Mouse (Mus musculus) G1E (cell line): ENCODE data around the gene Fam216a. TPM values are rescaled to one million over a fixed set of nuclear protein-coding genes. Genes with fewer than 3 reads are reported as not detected.
A peak's percentile ranks its signal among the peaks of the same experiment; 100 is the strongest.

Source experiments
- ATAC-seq: 2 replicates; pipeline ENCODE4 v1.8.0; 2016; ENCODE audit warnings: mild to moderate bottlenecking; ENCODE audit not compliant: insufficient number of reproducible peaks, poor library complexity, low FRiP score, severe bottlenecking; ENCODE audit errors: extremely low read depth
- DNase-seq: peaks from one replicate; pipeline ENCODE4 v3.0.0; 2012; ENCODE audit warnings: low spot score
- H3K27me3 ChIP-seq: 2 replicates; pipeline ENCODE4 v1.6.1; 2012; ENCODE audit warnings: mild to moderate bottlenecking, low read length, inconsistent platforms; ENCODE audit not compliant: insufficient read depth
- H3K36me3 ChIP-seq: replicated peaks from 2 replicates; pipeline ENCODE3; 2012; ENCODE audit warnings: mild to moderate bottlenecking, inconsistent platforms
- H3K4me1 ChIP-seq: 2 replicates; pipeline ENCODE4 v1.6.1; 2012; ENCODE audit warnings: low read depth, low read length, inconsistent platforms, mixed read lengths; ENCODE audit not compliant: insufficient read depth
- H3K4me3 ChIP-seq: 2 replicates; pipeline ENCODE4 v1.5.1; 2012; ENCODE audit warnings: low read depth, mild to moderate bottlenecking, inconsistent platforms, low read length, moderate library complexity, mixed read lengths
- H3K9me3 ChIP-seq: replicated peaks from 2 replicates; pipeline ENCODE4 v1.6.1; 2012; ENCODE audit warnings: inconsistent platforms
- CTCF ChIP-seq: IDR thresholded peaks from 2 replicates; pipeline ENCODE4 v1.5.1; 2012; ENCODE audit warnings: low read depth, low read length, inconsistent platforms, mixed read lengths
- GATA1 ChIP-seq: IDR thresholded peaks from 2 replicates; pipeline ENCODE4 v1.6.1; 2012; ENCODE audit warnings: borderline replicate concordance, low read length, inconsistent platforms, mixed read lengths
- GATA2 ChIP-seq: IDR thresholded peaks from 2 replicates; pipeline ENCODE4 v1.6.1; 2012; ENCODE audit warnings: low read depth, low read length, inconsistent platforms, borderline replicate concordance
- POLR2AphosphoS5 ChIP-seq: IDR thresholded peaks from 2 replicates; pipeline ENCODE4 v1.6.1; 2012; ENCODE audit warnings: low read depth, low read length, inconsistent platforms; ENCODE audit not compliant: insufficient replicate concordance
- TAL1 ChIP-seq: conservative IDR thresholded peaks from 2 replicates; pipeline ENCODE4 v1.6.1; 2012; ENCODE audit warnings: low read depth, low read length, inconsistent platforms, mixed read lengths
- polyA plus RNA-seq: library from polyadenylated mRNA; stranded (reverse); fragments of >175 nt; gene quantifications from 2 replicates; pipeline ENCODE4 v1.2.3, GENCODE M21; 2012
- total RNA-seq, 2 experiments: library from RNA; stranded (forward) in 1 of 2; stranded (reverse) in 1 of 2; fragments of 200-1000 nt in 1 of 2; fragments of >200 nt in 1 of 2; fragmentation: Nextera tagmentation in 1 of 2; gene quantifications; 2 replicates each; pipeline ENCODE4 v1.2.3; 2014 to 2017

The Fam216a gene
- total and polyA plus RNA-seq, 3 experiments, result 46.5 to 69.9 (median 53.4) TPM

DNA sequence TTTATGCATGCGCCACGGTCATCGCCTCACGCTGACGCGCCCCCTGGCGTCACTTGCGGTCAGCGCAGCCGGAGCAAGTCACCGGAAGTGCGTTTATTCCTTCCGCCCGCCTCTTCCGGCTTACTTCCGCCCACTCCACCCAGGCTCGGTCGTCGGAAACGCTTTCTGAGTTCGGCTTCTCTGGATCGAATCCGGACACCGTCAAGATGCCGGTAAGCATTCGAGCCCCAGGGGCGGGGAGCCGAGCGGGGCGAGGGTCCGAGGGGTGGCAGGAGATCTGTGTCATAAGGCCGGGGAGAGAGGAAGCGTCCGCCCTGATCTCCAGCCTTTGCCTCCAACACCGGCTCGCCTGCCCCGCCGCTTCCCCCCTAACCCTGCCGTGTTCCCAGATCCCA lies 19.6 kb upstream of the Fam216a start, which contains the start of gene Arpc3:
Arpc3 (plus strand) TSS at position 93 of the 395 bp plus-strand sequence.
- no peak for TF ChIP-seq GATA2
- TF ChIP-seq TAL1, result no peak
- peak; percentile 73 for TF ChIP-seq CTCF
- TF ChIP-seq POLR2AphosphoS5, result no peak
- no peak for TF ChIP-seq GATA1
- Histone ChIP-seq H3K9me3 (no peaks in the 10 kb centered on the region), H3K27me3 (no peaks in the 10 kb centered on the region), H3K4me3 (peak within 1 kb of the TSS; percentile 94), H3K36me3 (peaks cover 47% of the 10 kb centered on the region), H3K4me1 (peaks cover 23% of the 10 kb centered on the region)
- DNase-seq (peak; percentile 71), ATAC-seq (peak; percentile 89)

GRCm38 (mm10) chr5:122391178-122391785 lies 19.1 kb upstream of the Fam216a start:
- Histone ChIP-seq H3K27me3 (no peaks in the 10 kb centered on the region), H3K4me3 (peak overlapping the region; percentile 94; the same call in 1 of the 2 replicates), H3K4me1 (peaks cover 23% of the 10 kb centered on the region), H3K36me3 (peaks cover 42% of the 10 kb centered on the region), H3K9me3 (no peaks in the 10 kb centered on the region)
- TF ChIP-seq POLR2AphosphoS5 (no peak), GATA2 (no peak), TAL1 (no peak), GATA1 (no peak), CTCF (no peak)
- no peak for DNase-seq
- ATAC-seq, result no peak

GRCm38 (mm10) chr5:122390671-122391070 lies 18.5 kb upstream of the Fam216a start:
- no peak for TF ChIP-seq GATA1
- ATAC-seq (no peak), DNase-seq (no peak)
- Histone ChIP-seq H3K4me3 (no peak overlapping the region), H3K9me3 (no peaks in the 10 kb centered on the region), H3K4me1 (peaks cover 23% of the 10 kb centered on the region), H3K36me3 (peaks cover 39% of the 10 kb centered on the region), H3K27me3 (no peaks in the 10 kb centered on the region)

DNA sequence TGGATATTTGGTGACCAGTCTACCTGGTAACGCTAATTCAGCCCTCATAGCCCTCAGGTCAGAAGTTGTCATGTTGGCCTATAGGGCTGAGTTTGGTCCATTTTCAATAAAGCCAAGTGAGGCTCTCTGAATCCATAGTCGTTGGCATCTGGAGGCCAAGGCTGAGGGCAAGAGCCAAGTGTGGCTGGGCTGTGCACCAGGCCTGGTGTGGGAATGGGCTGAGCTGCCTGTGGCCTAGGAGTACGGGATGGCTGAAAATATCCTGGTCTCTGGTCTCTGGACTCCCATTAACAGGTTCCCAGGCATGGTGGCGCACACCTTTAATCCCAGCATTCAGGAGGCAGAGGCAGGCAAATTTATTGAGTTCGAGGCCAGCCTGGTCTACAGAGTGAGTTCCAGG lies 17.8 kb upstream of the Fam216a start:
- DNase-seq (no peak), ATAC-seq (no peak)
- peaks cover 32% of the 10 kb centered on the region for H3K36me3 ChIP-seq
- H3K4me1 ChIP-seq, result peaks cover 20% of the 10 kb centered on the region
- H3K9me3 ChIP-seq, result no peaks in the 10 kb centered on the region
- no peak for TF ChIP-seq CTCF
- TF ChIP-seq GATA2, result no peak
- TF ChIP-seq TAL1, result no peak
- TF ChIP-seq GATA1, result no peak
- TF ChIP-seq POLR2AphosphoS5, result no peak
- no peak overlapping the region for H3K4me3 ChIP-seq
- no peaks in the 10 kb centered on the region for H3K27me3 ChIP-seq

GRCm38 (mm10) chr5:122379374-122380155 lies 7.4 kb upstream of the Fam216a start:
- no peak overlapping the region for H3K4me3 ChIP-seq
- no peaks in the 10 kb centered on the region; the same call in 1 of the 2 replicates for H3K27me3 ChIP-seq
- H3K4me1 ChIP-seq, result peaks cover 17% of the 10 kb centered on the region
- no peak for TF ChIP-seq GATA1
- TF ChIP-seq CTCF, result peak; percentile 95
- no peak for TF ChIP-seq TAL1
- DNase-seq (peak; percentile 72), ATAC-seq (peak; percentile 45)
- H3K9me3 ChIP-seq, result no peaks in the 10 kb centered on the region
- peaks cover 72% of the 10 kb centered on the region for H3K36me3 ChIP-seq

- no peak for DNase-seq
- Histone ChIP-seq H3K4me3 (no peak overlapping the region), H3K4me1 (peaks cover 26% of the 10 kb centered on the region), H3K9me3 (no peaks in the 10 kb centered on the region), H3K36me3 (peaks cover 84% of the 10 kb centered on the region), H3K27me3 (no peaks in the 10 kb centered on the region; the same call in 1 of the 2 replicates)
- no peak for ATAC-seq
- TF ChIP-seq TAL1 (no peak), GATA1 (no peak), GATA2 (no peak), CTCF (no peak), POLR2AphosphoS5 (no peak)
Observed at GRCm38 (mm10) chr5:122378171-122378570, 6.0 kb upstream of the Fam216a start.
